Mouse (Mus musculus) gastrocnemius, postnatal 25 days (tissue): ENCODE data around the gene Hhex. TPM values are rescaled to one million over a fixed set of nuclear protein-coding genes. Genes with fewer than 3 reads are reported as not detected.

ENCODE experiments used
- DNase-seq: peaks from one replicate; pipeline ENCODE4 v3.0.0; 2022
- long read RNA-seq, 2 experiments: library from polyadenylated mRNA; stranded (forward); transcript quantifications; one replicate each; pipeline ENCODE4 v2.0.0; 2021
- total RNA-seq, 2 experiments: library from RNA; stranded (reverse); gene quantifications; 1 replicate in 1 of 2; 2 replicates in 1 of 2; pipeline ENCODE4 v1.2.3; 2021

The Hhex gene
- total RNA-seq, result 1 to 10 TPM; 1.0 to 2.8 TPM
- long read RNA-seq, experiment 1, partial matches to known transcripts, result 0 of 2 reads
- long read RNA-seq, experiment 1, other reads (novel, unspliced or antisense), result 1 of 2 reads
- long read RNA-seq, experiment 2, partial matches to known transcripts, result 0 of 1 reads
- long read RNA-seq, experiment 2, other reads (novel, unspliced or antisense), result 0 of 1 reads

DNA sequence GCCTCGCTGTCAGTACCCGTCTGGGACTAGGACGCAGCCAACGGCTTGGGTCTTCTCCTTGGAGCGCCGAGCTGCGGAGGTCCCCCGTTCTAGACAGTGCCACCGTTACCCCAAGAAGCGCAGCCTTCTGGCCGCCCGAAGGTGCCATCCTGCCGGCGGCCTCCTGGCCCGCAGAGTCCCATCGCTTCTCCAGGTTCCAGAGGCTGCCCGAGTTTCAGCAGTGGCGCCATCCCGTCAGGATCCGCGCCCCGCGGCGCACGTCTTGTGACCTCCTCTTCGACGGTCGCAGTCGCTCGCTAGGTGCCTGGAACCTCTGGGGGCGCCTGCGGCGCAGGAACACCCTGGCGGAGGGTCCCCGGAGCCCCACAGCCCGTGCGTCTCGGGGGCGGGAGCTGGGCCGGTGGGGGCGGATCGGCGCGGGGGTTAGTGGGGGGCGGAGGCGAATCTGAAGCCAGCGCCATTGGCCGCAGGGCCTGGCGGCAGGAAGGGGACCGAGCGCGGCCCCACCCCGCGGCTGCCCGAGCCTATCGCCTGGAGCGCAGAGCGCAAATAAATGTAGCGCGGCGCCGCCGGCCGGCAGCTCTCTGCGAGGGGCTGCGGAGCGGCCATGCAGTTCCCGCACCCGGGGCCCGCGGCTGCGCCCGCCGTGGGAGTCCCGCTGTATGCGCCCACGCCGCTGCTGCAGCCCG, at the start of gene Hhex:
Gene Hhex, plus strand, starts transcription at position 548 of the 689 bp plus-strand sequence.
- peak; percentile 81 for DNase-seq

GRCm38 (mm10) chr19:37386126-37386525, 48.5 kb upstream of the Hhex start:
- no peak for DNase-seq

DNA sequence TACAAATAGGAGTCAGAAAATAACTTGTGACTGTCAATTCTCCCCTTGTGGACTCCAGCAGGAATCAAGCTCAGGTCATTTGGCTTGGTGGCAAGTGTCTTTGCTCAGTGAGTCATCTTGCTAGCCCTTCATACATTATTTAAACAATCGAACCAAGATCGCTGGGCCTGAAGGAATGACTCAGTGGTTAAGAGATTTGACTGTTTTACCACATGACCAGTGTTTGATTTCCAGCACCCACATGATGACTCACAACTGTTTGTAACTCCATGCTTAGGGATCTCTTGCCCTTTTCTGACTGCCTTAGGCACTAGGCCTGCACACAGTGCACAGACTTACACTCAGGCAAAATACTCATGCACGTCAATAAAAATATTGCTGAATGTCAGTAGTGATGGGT, 42.7 kb upstream of the Hhex start:
- no peak for DNase-seq

DNA sequence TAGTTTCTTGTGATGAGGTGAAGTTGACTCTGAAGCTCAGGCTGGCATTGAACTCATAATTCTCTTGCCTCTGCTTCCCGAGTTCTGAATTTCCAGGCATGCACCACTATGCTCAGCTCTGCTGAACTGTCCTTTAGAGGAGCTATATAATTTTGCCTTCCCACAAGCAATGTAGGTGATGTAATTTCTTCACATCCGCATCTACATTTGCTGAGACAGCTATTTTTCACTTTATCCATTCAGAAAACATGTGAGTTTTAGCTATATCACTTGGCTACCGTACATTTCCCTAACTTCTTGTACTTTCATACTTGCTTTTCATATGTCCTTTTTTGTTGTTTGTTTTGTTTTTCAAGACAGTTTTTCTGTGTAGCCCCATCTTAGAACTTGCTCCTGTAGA, 38.3 kb upstream of the Hhex start:
- DNase-seq, result no peak

DNA sequence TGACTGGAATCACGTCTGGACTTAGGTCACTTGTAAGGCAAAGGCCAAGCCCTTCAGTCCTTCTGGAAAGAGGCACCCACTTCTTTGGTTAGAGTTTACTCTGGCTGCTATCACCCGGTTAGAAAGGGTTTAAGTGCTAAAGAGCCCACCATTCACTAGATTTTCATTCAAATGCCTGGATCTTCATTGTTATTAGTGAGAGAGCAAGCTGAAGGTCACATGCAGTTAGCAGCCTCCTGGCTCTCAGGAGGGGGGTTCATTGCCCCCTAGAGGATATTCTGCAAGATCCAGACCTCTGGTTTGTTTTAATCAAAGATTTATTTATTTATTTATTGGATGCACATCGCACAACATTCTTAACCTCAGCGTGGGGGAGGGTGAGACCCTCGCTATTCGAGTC, 33.7 kb upstream of the Hhex start:
- no peak for DNase-seq

- no peak for DNase-seq
Measured at GRCm38 (mm10) chr19:37418294-37418693, 16.3 kb upstream of the Hhex start.

- DNase-seq, result no peak
Measured at GRCm38 (mm10) chr19:37419613-37420012, 15.0 kb upstream of the Hhex start.

DNA sequence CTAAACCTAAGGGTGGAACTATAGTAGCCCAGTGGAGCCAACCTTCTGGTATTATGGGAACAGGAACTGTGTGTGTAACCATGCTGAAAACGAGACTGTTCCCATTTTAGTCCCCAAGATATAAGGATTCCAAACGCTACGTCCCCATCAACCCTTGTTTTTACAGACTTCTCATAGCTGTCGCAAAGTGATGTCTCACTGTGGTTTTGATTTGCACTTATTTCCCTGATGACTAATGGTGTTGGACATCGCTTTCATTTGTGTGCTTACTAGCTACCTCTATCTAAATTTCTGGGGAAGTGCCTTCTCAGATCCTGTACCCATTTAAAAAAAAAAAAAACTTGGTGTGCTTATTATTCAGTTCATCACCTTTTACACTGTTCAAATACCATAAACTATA, 6.0 kb upstream of the Hhex start:
- DNase-seq, result no peak

DNA sequence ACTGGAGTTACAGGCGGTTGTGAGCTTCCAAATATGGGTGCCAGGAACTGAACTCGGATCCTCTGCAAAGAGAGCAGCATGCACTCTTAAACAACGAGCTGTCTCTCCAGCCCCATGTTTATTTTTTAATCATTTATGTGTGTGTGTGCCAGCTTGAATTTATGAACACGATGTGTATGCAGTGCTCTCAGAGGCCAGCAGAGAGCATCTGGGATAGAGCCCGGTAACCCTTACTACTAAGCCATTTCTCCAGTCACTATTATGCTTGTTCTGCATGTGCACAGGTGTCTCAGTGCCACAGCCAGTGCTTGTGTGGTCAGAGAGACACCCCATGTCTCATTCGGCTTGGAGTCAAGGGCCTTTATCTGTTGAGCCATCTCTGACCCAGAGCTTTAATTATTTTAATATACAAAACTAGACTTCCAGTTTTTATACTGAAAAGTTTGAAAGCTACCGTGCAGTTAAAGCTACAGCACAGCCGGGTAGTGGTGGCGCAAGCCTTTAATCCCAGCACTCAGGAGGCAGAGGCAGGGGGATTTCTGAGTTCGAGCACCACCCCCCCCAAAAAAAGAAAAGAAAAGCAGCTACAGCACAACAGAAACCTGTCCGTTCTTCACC, 3.4 kb upstream of the Hhex start:
- DNase-seq, result no peak

DNA sequence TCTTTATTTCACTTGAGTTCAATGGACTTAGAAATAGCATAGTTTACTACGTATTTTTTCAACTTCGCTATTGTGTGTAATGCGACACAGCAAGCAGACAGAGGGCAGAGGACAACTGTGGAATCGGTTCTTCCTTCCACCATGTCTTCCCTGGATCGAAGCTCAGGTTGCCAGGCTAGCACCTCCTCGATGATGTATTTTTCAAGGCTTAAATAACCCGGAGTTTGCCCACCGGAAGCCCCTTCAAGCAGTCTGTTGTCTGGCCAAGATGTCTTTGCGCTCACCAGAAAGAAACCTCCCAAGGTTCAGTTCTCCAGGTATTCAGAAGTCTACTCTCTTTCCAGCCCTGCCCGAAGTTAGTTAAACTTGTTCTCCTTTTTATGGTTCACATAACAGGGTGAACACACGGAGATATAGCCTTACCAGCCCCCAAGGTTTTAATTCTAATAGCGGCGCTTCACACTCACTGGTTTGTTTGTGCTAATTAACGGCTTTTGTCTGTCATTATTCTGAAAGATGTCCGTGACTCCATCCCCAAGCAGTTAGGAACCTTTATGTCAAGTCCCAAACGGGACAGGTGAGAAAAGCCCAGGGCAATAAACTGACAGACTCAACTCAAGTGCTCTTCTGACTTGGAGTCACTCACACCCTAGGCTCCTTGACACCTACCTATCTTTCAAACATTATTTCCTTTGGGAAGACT, 1.6 kb upstream of the Hhex start:
- DNase-seq, result no peak

GRCm38 (mm10) chr19:37433895-37434262, 731 bp upstream of the Hhex start:
- no peak for DNase-seq

GRCm38 (mm10) chr19:37435041-37435852, 637 bp downstream of the Hhex start:
- DNase-seq, result peak; percentile 23

- peak; percentile 13 for DNase-seq
Measured at GRCm38 (mm10) chr19:37435853-37436174, 1.2 kb downstream of the Hhex start.

DNA sequence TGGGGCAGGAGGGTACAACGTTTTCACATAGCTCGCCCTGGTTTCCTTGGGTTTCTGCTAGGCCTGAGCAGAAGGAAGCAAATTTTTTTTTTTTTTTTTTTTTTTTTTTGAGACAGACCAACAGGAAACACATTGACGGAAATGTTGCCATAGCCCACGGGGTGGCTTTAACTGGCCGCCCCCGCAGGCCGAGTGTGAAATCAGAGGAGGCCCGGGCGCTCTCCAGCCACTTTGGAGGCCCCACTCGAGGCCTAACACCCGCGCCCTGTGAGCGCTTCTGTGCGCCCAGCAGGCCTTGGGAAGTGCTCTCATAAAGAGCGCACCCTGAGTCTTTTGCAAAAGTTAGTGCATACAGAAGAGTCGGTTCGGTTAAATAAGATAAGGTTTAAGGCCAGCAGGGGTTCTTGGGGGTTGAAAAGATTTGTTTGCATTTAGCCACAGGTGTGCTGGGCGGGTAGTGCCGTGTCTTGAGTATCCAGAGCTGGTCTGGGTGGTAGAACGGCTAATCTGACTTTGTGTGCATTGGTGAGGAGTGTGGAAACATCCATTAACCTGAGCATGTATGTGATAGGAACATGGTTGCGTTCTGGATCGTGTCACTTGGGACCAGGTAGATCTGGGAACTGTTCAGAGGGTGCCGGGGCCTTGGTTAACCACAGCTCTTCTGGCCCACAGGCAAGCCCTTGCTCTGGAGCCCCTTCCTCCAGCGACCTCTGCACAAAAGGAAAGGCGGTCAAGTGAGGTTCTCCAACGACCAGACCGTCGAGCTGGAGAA, 2.1 kb downstream of the Hhex start:
- DNase-seq, result peak; percentile 23

DNA sequence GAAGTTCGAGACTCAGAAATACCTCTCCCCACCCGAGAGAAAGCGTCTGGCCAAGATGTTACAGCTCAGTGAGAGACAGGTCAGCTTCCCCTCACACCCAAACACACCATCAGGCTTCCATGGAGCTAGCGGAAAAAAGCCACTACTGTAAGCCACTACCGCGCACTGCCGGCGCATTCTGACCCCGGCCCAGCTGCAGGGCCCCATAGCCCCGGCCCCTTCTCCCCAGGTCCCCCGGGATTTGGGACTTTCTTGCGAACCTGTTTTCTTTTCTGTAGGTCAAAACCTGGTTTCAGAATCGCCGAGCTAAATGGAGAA, 2.6 kb downstream of the Hhex start:
- DNase-seq, result no peak

GRCm38 (mm10) chr19:37440181-37440580, 5.6 kb downstream of the Hhex start:
- no peak for DNase-seq

DNA sequence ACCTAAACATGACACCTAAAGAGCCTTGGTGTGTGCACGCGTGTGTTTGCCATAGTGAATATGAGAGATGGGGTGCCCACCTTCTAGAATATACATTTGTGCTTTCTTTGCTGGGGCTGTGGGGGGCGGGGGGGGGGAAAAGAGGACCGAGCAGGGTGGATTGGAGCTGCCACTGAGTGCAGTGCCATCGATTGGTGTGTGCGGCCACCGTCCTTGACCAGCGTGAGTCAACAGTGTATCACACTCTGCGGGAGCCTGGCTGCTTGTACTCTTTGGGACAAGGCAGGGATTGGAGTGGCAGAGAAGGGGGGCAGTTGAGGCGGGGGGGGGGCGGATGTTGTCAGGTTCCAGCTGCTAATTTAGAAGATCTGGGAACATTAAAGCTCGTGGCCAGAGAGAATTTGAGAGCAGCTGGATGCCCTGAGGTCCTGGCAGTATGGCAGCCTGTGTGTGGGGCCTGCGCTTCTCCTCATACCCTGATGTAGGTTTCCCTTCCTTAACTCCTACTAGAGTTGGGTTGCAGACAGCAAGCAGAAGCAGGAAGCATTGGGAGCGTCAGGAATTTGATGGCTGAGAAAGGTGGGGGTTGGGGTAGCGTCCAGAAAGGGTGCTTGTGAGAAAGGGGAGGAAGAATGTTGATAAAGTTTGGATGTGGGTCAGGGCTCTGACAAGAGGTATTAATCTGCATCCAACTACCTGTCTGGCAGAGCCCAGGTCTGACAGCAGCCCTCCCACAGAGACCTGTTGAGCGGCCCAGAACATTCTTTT, 6.3 kb downstream of the Hhex start:
- no peak for DNase-seq

DNA sequence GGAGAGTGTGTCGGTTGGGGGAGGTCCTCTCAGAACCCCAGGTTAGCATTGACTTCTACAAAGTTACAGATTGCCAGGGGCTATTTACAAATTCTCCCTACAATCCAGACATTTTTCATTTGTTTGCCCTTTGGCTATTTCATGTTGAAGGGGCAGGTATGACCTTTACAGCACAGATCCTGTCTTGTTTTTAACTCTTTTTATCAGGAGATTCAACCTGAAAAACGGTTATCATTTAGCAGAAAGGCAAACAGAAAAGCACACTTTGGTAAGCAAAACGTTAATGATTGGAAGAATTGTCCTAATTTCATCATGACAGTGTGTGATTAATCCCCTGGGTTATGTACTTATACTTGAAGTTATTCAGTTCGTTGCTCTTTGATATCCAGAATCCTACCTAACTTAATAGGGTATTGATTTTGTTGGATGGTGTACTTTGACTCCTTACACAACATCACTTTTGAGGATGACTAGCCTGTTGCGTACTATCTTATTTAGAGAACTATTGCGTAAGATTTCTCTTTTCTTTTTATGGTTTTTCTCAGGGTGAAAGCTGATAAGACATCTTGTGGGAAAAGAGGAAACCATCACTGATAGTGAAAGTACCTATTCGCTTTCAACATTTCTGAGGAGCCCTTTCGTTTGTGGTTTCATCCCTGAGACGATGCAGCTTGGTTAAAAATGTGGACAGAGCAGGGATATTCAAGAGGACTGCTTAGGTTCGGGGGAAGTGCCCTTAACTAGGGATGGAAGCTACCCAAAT, 8.1 kb downstream of the Hhex start:
- DNase-seq, result no peak

DNA sequence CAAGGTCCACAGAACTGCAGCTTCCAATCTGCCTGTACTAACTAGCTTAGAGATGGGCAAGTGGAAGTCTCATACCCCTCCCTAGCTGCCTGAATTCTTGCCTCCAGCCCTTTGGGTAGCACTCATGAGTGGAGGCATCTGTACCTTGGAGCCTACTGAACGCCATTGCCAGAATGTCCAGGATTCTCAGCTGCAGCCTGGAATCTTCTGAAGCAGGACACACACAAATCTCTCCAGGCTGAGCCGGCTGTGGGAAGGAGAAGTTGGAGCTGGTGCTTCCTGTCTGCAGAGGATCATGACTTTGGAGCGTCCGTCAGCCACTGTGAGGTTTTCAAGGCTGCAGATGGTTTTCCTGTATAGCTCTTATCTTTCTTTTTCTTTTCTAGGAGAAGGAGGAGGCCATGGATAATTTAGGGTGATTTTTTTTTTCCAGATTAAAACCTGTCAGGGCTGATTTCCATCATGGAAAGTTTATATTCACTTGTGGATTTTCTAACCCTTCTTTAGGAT, 9.1 kb downstream of the Hhex start:
- no peak for DNase-seq

- no peak for DNase-seq
Measured at GRCm38 (mm10) chr19:37448212-37448611, 13.6 kb downstream of the Hhex start.
